Mouse (Mus musculus): Measurements from ENCODE around the gene Dgki. TPM values are rescaled to one million over a fixed set of nuclear protein-coding genes. Genes with fewer than 3 reads are reported as not detected.
A peak's percentile ranks its signal among the peaks of the same experiment; 100 is the strongest.

Dgki gene
- total RNA-seq, 1 experiment from 2014 or later, result 2.2 TPM

DNA sequence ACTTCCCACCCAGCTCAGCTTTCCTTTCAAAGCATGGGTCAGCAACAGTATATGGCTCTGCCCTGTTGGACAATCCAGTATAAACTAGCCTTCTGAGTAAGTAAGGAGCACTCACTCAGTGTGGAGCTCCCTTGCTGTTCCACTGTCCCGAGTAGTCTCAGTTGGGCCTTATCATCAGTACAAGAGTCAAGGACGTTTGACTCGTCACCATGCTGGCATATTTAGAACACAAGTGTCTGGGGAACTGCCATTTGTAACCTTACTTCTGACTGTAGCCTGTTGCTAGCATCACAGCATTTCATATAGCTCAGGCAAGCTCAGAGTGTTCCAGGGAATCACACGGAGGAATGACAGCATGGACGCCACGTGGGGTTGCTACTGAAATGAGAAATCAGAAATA lies 493.1 kb downstream of the Dgki start:
- no peak for DNase-seq

- DNase-seq, result peak; percentile 50
These were observed 499.6 kb downstream of the Dgki start for GRCm38 (mm10) chr6:36800309-36800946.

GRCm38 (mm10) chr6:36797066-36797655 lies 502.8 kb downstream of the Dgki start:
- DNase-seq, result no peak

Other genes starting within 250 kb of the Dgki start
- 50.0 and 50.8 TPM in 2 replicates for gene Creb3l2, start 142.0 kb upstream of the Dgki start, total RNA-seq (2021)
- 226 and 286 TPM in 2 replicates for gene Akr1d1, start 230.0 kb upstream of the Dgki start, total RNA-seq (2021)

Data from adrenal gland, postnatal 14 days (tissue).